Mouse (Mus musculus): Measurements from ENCODE around the gene Hoxc8. TPM values are rescaled to one million over a fixed set of nuclear protein-coding genes. Genes with fewer than 3 reads are reported as not detected.

Gene Hoxc8
- polyA plus RNA-seq, 1 experiment from 2014 or later, result 6.0 TPM

- Histone ChIP-seq H3K4me3 (peak overlapping the region; percentile 58), H3K27ac (peak overlapping the region; percentile 93), H3K9me3 (replicated peaks) (no peaks in the 10 kb centered on the region), H3K4me1 (peaks cover 43% of the 10 kb centered on the region), H3K36me3 (no peaks in the 10 kb centered on the region), H3K27me3 (ENCODE audit: low read depth, poor library complexity, severe bottlenecking) (peaks cover 100% of the 10 kb centered on the region)
- WGBS, result 1% methylated on average over 34 of the region's 34 CpGs
- no peak for DNase-seq (ENCODE audit: low spot score)
These were observed 22.7 kb upstream of the Hoxc8 start for GRCm38 (mm10) chr15:102967511-102968397.

GRCm38 (mm10) chr15:102969296-102969695 is 21.1 kb upstream of the Hoxc8 start:
- H3K4me3 ChIP-seq, result peak overlapping the region; percentile 58; the same call in 1 of the 2 replicates
- 35% methylated on average over 1 of the region's 1 CpGs for WGBS
- peak overlapping the region; percentile 93 for H3K27ac ChIP-seq
- no peaks in the 10 kb centered on the region for H3K36me3 ChIP-seq
- no peak for DNase-seq (ENCODE audit: low spot score)
- no peaks in the 10 kb centered on the region for H3K9me3 ChIP-seq (replicated peaks)
- H3K4me1 ChIP-seq, result peaks cover 38% of the 10 kb centered on the region
- peaks cover 100% of the 10 kb centered on the region for H3K27me3 ChIP-seq (ENCODE audit: low read depth, poor library complexity, severe bottlenecking)

GRCm38 (mm10) chr15:102970740-102971139 is 19.7 kb upstream of the Hoxc8 start:
- no peak for DNase-seq (ENCODE audit: low spot score)
- peak overlapping the region; percentile 29 for H3K4me3 ChIP-seq
- H3K4me1 ChIP-seq, result peaks cover 37% of the 10 kb centered on the region
- peaks cover 100% of the 10 kb centered on the region for H3K27me3 ChIP-seq (ENCODE audit: low read depth, poor library complexity, severe bottlenecking)
- no peaks in the 10 kb centered on the region for H3K36me3 ChIP-seq
- peak overlapping the region; percentile 33; the same call in 1 of the 2 replicates for H3K27ac ChIP-seq
- no peaks in the 10 kb centered on the region for H3K9me3 ChIP-seq (replicated peaks)
- under 1% methylated on average over 12 of the region's 12 CpGs for WGBS

- Histone ChIP-seq H3K4me1 (peaks cover 40% of the 10 kb centered on the region), H3K36me3 (no peaks in the 10 kb centered on the region), H3K27me3 (ENCODE audit: low read depth, poor library complexity, severe bottlenecking) (peaks cover 100% of the 10 kb centered on the region), H3K9me3 (replicated peaks) (no peaks in the 10 kb centered on the region), H3K4me3 (peak overlapping the region; percentile 46), H3K27ac (peak overlapping the region; percentile 79)
- DNase-seq (ENCODE audit: low spot score), result no peak
- 1% methylated on average over 21 of the region's 21 CpGs for WGBS
These were observed 18.2 kb upstream of the Hoxc8 start for GRCm38 (mm10) chr15:102972254-102972653.

GRCm38 (mm10) chr15:102972753-102973152 is 17.7 kb upstream of the Hoxc8 start:
- Histone ChIP-seq H3K4me1 (peaks cover 39% of the 10 kb centered on the region), H3K36me3 (no peaks in the 10 kb centered on the region), H3K27ac (peak overlapping the region; percentile 79), H3K4me3 (peak overlapping the region; percentile 46), H3K9me3 (replicated peaks) (no peaks in the 10 kb centered on the region), H3K27me3 (ENCODE audit: low read depth, poor library complexity, severe bottlenecking) (peaks cover 100% of the 10 kb centered on the region)
- DNase-seq (ENCODE audit: low spot score), result no peak
- 2% methylated on average over 6 of the region's 6 CpGs for WGBS

- Histone ChIP-seq H3K4me1 (peaks cover 59% of the 10 kb centered on the region), H3K27ac (peak overlapping the region; percentile 80), H3K36me3 (no peaks in the 10 kb centered on the region), H3K4me3 (peak overlapping the region; percentile 49), H3K27me3 (ENCODE audit: low read depth, poor library complexity, severe bottlenecking) (peaks cover 100% of the 10 kb centered on the region), H3K9me3 (replicated peaks) (no peaks in the 10 kb centered on the region)
- WGBS, result 4% methylated on average over 7 of the region's 7 CpGs
- DNase-seq (ENCODE audit: low spot score), result no peak
These were observed 15.4 kb upstream of the Hoxc8 start for GRCm38 (mm10) chr15:102975034-102975433.

GRCm38 (mm10) chr15:102975688-102976111 is 14.7 kb upstream of the Hoxc8 start:
- peak; percentile 76 for DNase-seq (ENCODE audit: low spot score)
- Histone ChIP-seq H3K4me1 (peaks cover 65% of the 10 kb centered on the region), H3K27me3 (ENCODE audit: low read depth, poor library complexity, severe bottlenecking) (peaks cover 100% of the 10 kb centered on the region), H3K36me3 (no peaks in the 10 kb centered on the region), H3K4me3 (peak overlapping the region; percentile 49), H3K27ac (peak overlapping the region; percentile 80), H3K9me3 (replicated peaks) (no peaks in the 10 kb centered on the region)
- under 1% methylated on average over 21 of the region's 21 CpGs for WGBS

GRCm38 (mm10) chr15:102976171-102976570 is 14.2 kb upstream of the Hoxc8 start, which contains the start of gene Hoxc9:
Gene Hoxc9 (plus strand): TSS chr15:102976439.
- H3K27me3 ChIP-seq (ENCODE audit: low read depth, poor library complexity, severe bottlenecking), result peaks cover 100% of the 10 kb centered on the region
- peaks cover 68% of the 10 kb centered on the region for H3K4me1 ChIP-seq
- DNase-seq (ENCODE audit: low spot score), result no peak
- H3K27ac ChIP-seq, result peak within 1 kb of the TSS; percentile 80
- no peaks in the 10 kb centered on the region for H3K36me3 ChIP-seq
- 1% methylated on average over 19 of the region's 20 CpGs for WGBS
- no peaks in the 10 kb centered on the region for H3K9me3 ChIP-seq (replicated peaks)
- H3K4me3 ChIP-seq, result peak within 1 kb of the TSS; percentile 49

- H3K36me3 ChIP-seq, result no peaks in the 10 kb centered on the region
- peaks cover 72% of the 10 kb centered on the region for H3K4me1 ChIP-seq
- no peaks in the 10 kb centered on the region for H3K9me3 ChIP-seq (replicated peaks)
- H3K4me3 ChIP-seq, result peak overlapping the region; percentile 49
- H3K27ac ChIP-seq, result peak overlapping the region; percentile 80
- under 1% methylated on average over 37 of the region's 37 CpGs for WGBS
- DNase-seq (ENCODE audit: low spot score), result no peak
- H3K27me3 ChIP-seq (ENCODE audit: low read depth, poor library complexity, severe bottlenecking), result peaks cover 100% of the 10 kb centered on the region
These were observed 13.6 kb upstream of the Hoxc8 start for GRCm38 (mm10) chr15:102976631-102977422.

GRCm38 (mm10) chr15:102977423-102977974 is 12.9 kb upstream of the Hoxc8 start:
- Histone ChIP-seq H3K36me3 (no peaks in the 10 kb centered on the region), H3K9me3 (replicated peaks) (no peaks in the 10 kb centered on the region), H3K27me3 (ENCODE audit: low read depth, poor library complexity, severe bottlenecking) (peaks cover 100% of the 10 kb centered on the region), H3K27ac (peak overlapping the region; percentile 80), H3K4me3 (peak overlapping the region; percentile 49), H3K4me1 (peaks cover 74% of the 10 kb centered on the region)
- WGBS, result 1% methylated on average over 16 of the region's 16 CpGs
- DNase-seq (ENCODE audit: low spot score), result no peak

- Histone ChIP-seq H3K4me1 (peaks cover 80% of the 10 kb centered on the region), H3K27me3 (ENCODE audit: low read depth, poor library complexity, severe bottlenecking) (peaks cover 100% of the 10 kb centered on the region), H3K9me3 (replicated peaks) (no peaks in the 10 kb centered on the region), H3K36me3 (no peaks in the 10 kb centered on the region), H3K4me3 (peak overlapping the region; percentile 49), H3K27ac (peak overlapping the region; percentile 80)
- DNase-seq (ENCODE audit: low spot score), result no peak
- WGBS, result under 1% methylated on average over 13 of the region's 13 CpGs
These were observed 11.5 kb upstream of the Hoxc8 start for GRCm38 (mm10) chr15:102978615-102979515.

- WGBS, result 7% methylated on average over 1 of the region's 1 CpGs
- DNase-seq (ENCODE audit: low spot score), result no peak
- Histone ChIP-seq H3K36me3 (no peaks in the 10 kb centered on the region), H3K4me3 (peak overlapping the region; percentile 60), H3K4me1 (peaks cover 89% of the 10 kb centered on the region), H3K27ac (no peak overlapping the region), H3K9me3 (replicated peaks) (no peaks in the 10 kb centered on the region), H3K27me3 (ENCODE audit: low read depth, poor library complexity, severe bottlenecking) (peaks cover 100% of the 10 kb centered on the region)
These were observed 10.5 kb upstream of the Hoxc8 start for GRCm38 (mm10) chr15:102979936-102980335.
